Mouse (Mus musculus) cerebellum, adult (tissue): ENCODE results near the gene Gm15023.
"Not testable (repeated sequence)": the region's sequence is repeated elsewhere in the genome, so short reads cannot be mapped to it uniquely, and the experiment has no call there.

Experiments
- ATAC-seq: cut with Nextera tagmentation; 2 replicates; pipeline ENCODE4 v1.9.2; 2017; ENCODE audit warnings: mild to moderate bottlenecking, moderate library complexity, mixed read lengths; ENCODE audit not compliant: insufficient number of reproducible peaks, low FRiP score, low TSS enrichment

Gene Gm15023

DNA sequence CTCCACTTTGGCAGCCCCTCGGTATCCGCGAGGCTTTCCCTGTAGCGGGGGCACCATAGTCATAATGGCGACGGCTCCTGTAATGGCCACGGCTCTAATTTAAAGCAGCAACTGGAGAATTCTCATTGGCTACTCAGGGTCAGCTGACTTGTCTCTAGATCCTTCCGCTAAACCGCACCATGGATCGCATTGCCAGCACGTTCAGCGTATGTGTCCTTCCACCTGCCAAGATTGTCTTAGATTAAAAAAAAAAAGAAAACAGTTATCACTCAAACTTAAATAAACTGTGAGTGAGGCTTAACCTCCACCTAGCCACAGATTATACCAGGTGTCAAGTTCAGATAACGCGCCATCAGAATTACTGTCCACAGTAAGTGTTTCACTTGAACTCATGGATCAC lies at the start of gene Gm15023:
Gene Gm15023, minus strand, starts transcription at position 101 of the 400 bp plus-strand sequence.
- ATAC-seq = not testable (repeated sequence)

DNA sequence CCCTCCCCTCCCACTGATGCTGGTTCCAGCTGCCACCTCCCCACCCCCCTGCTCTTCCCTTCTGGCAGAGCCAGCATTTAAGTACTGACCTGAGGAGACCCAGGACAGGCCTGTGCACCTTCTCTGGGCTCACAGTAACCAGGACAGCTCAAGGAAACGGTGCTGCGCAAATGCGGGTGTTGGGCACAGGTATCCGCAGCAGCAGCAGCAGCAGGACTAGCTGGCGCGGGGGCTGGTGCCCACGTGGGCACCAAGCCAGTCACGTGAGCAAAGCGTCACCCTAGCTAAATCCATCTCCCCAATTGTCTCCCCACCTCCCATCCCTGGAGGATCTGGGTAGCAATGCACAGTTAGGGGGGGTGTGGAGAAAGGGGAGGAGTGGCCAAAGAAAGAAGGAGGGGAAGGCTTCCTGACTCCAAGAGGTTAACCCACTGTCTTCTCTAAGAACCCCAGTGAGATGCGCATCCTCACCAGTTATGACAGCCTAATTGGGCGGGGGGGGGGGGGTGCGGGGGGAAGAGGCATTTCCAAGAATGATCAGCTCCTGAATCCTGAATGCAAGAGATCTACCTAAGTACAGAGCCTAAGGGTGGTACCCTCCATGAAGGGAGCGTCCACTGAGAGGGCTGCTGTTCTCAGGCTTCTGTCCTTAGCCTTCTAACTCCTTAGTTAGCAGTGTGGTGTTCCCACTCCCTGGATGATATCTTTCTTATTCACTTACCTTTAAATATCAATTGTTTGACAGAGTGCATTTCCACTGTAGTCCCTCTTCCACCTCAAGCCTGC lies 33.2 kb upstream of the Gm15023 start, which contains the start of gene Tceal6:
Gene Tceal6, minus strand, starts transcription at position 252 of the 786 bp plus-strand sequence.
- peak; percentile 82 for ATAC-seq

DNA sequence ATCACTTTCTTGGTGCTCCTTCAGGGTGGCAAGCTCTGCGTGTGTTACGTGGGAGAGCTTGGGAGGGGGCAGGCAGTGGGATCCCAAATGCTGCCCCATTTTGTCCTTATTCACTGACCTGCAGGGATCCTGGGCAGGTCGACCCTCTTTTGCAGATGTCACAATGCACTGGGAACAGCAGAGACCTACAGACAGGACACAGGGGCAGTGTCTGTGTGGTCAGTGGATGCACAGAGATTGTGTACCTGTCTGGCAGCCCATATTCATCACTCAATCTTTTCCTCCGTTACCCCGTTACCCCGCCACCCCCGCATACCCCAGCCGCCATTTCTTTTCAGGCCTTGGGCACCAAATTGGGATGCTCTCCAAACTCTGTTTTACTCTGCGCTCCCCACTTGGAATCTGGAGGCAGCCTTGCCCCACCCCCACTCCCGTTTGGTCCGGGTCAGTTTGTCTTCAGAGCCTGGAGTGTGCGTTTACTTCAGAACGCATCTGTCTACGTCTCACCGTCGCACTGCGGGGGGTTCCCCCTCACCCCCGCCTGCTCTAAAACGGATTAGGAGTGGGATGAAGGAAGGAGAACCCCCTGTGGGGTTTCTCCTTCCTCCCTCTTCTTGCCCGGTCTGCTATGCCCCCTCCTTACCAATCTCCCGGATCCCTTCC lies 32.5 kb upstream of the Gm15023 start:
- not testable (repeated sequence) for ATAC-seq

DNA sequence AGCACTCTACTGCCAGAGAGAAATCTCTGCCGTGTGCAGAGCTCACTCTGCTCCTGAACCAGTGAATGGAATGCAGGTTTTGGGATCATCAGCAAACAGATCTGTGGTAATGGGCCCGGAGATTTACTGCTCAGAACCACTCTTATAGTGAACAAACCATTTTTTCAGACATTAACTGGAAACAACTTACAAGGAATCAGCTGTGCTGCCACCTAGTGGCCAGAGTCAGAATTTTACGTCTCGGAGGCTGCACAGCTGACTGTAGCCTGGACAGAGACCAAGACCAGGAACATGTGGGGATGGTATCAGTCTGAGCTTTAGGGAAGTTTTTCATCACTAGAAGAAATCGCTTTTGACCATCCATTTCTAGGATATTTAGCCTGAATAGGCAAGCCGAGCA lies 12.5 kb upstream of the Gm15023 start:
- not testable (repeated sequence) for ATAC-seq

DNA sequence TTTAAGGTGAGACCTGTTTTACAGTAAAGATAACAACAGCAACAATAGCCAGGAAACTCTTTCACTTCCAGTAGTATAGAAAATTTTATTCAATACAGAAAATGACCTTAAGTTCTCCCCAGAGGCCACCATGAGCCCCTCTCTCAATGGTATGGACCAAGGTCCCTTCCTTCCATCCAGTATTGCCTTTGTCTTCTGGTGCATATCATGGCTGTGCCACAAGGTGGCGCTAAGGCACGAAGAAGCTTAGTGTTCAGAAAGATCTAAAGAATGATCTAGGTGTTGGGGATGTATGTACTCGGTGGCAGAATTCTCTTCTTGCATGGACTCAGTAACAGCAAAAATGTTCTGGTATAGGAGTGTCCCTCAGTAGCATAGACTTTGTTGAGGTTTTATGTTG lies 11.2 kb upstream of the Gm15023 start:
- ATAC-seq = not testable (repeated sequence)
